Mouse (Mus musculus): ENCODE data around the gene Csn3.

Csn3 gene

DNA sequence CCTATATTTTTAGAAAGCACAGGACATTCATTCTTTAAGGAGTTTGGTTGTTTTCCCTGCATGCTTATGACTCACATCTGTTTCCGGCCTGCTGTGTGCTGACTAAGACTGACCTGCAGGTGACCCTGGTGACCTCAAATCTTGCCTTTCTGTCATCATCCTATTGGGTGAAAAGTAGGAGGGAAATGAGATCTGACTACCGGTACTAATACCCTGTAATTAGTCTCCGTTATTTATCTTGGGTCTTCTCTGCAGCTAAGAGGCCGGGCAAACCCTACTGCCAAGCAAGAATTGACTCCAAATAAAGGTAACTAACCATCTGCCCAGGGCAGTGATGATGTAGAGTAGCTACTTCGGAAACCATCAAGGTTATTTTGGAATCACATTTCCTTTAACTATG lies at the start of gene Csn3:
Gene Csn3, plus strand, starts transcription at position 208 of the 400 bp plus-strand sequence.
- DNase-seq (ENCODE audit: low read depth, low spot score), result no peak

DNA sequence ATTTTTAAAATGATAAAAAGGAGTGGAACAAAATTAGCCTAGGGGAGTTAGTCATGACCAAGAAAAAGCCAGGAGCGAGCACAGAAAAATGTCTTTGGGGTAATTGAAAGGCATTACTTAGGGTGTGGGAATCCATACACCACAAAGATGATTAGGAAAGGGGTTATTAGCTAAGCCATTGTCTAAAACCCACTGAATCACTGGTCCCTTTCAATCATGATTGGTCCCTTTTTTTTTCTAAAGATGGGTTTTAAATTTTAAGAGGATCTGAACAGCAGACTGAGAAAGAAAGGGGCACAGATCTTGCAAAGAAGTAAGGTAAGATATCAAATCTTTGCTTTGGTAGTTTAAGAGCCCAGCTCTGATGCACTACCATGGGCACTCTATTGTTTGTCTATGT lies 40.6 kb upstream of the Csn3 start, which contains the start of gene Odam:
Gene Odam, plus strand, starts transcription at position 301 of the 400 bp plus-strand sequence.
- no peak for DNase-seq (ENCODE audit: low read depth, low spot score)

DNA sequence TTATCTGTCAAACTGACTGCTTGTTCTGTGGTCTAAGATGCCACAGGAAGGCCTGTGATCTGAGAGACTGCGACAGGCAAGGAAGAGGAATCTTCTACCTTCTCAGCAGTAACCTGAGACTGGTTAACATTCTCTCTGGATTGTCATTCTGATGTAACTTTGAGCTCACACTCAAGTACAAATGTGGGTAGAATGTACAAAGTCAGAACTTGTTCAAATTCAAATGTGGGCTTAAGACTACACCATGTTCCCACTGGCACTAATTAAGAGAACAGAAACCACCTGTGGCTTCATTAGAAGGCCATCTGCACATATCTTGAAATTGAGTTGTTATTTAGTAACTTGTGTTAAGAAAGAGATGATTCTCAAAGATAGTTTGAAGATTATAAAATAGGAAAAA lies 6.2 kb downstream of the Csn3 start:
- DNase-seq (ENCODE audit: low read depth, low spot score), result no peak

DNA sequence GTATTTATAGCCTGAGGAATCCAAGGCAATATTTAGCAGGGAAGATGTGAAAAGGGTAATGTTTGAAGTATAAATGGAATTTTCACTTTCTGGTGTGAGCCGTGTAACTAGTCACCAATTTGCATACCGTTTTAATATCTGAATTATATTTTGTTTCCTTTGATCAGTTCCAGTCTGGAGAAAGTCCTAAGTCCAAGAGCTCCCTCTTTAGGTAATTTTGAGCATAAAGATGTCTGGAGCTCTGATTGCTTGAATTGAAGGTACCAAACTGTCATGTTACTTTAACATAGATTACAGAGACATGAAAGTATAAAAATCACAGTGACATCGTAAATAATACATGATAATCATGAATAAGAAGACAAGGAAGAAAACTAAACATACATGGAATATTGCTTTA lies 15.4 kb downstream of the Csn3 start:
- no peak for DNase-seq (ENCODE audit: low read depth, low spot score)

DNA sequence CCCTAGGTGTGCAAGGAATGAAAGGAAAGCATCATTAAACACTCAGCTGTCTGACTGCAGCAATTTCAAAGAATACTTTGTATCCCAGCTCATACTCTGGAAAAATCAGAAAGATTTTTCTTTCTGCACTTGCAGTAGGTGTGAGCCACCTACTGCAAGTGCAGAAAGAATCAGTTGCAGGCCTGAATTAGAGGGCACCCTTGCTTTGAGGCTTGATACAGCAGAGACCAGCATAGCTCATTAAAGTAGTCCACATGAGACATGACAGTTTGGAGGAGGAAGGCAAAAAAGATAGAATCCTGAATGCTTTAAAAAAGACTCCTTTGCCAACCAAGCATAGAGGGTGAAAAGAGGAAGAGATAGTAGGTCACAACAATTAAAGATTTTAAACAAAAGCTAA lies 17.1 kb downstream of the Csn3 start:
- no peak for DNase-seq (ENCODE audit: low read depth, low spot score)

DNA sequence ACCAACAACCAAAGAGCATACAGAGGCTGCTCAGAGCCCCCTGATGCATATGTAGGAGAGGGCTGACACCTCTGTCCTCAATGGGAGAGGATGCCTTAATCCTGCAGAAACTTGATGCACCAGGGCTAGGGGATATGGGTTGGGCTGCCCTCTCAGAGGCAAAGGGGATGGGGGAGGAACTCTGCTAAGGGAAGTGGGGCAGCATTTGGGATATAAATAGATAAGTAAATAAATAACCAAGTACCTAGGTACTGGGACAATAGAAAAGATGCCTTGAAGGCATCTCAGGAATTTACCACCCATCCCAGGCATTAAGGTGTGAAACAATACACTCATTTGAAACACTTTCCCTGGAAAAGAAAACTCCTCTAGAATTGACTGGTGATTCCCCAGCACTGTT lies 26.5 kb downstream of the Csn3 start:
- no peak for DNase-seq (ENCODE audit: low read depth, low spot score)

DNA sequence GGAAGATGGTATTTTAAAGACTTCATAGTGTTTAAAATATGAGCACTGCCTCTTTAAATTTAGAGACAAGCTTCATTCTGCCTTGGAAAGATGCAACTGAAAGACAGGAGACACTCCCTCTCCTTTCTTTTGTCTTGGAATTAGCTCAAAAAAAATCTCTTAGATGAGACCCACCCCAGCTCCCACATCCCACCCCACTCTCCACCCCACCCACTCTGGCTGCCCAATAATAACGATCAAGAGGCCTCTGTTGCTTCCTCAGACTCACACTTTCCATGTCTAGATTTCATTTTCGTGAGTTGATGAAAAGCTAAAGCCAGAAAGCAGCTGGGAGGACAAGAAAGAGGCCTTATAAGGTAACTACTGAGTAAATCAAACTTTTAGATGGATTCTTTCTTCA lies 43.8 kb downstream of the Csn3 start, which contains the start of the genes 2310003L06Rik and Gm28434:
Gene 2310003L06Rik, plus strand, starts transcription at position 259 of the 400 bp plus-strand sequence.
Gene Gm28434, plus strand, starts transcription at position 317 of the 400 bp plus-strand sequence.
- DNase-seq (ENCODE audit: low read depth, low spot score), result no peak

DNA sequence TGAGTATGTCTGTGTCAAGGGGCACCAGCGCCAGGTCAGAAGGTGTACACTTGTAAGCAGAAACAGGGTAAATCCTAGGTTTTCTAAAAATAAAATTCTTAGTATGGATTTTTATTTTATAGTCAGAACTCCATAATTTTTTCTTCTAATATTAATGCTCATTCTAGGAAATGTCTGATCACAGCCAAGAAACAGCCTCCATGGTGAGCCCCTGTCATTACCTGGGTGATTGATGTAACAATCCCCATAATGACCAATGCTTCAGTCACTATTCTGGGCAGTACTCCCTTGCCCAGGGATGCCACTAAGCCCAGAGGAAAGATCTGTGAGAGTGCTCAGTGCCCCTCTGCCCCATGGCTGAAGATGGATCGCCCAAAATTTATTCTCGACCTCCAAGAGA lies 53.8 kb downstream of the Csn3 start, which contains the start of gene Cabs1:
Gene Cabs1, plus strand, starts transcription at position 301 of the 400 bp plus-strand sequence.
- no peak for DNase-seq (ENCODE audit: low read depth, low spot score)
